Mouse (Mus musculus): ENCODE results near the gene Ppm1l.

Gene Ppm1l

DNA sequence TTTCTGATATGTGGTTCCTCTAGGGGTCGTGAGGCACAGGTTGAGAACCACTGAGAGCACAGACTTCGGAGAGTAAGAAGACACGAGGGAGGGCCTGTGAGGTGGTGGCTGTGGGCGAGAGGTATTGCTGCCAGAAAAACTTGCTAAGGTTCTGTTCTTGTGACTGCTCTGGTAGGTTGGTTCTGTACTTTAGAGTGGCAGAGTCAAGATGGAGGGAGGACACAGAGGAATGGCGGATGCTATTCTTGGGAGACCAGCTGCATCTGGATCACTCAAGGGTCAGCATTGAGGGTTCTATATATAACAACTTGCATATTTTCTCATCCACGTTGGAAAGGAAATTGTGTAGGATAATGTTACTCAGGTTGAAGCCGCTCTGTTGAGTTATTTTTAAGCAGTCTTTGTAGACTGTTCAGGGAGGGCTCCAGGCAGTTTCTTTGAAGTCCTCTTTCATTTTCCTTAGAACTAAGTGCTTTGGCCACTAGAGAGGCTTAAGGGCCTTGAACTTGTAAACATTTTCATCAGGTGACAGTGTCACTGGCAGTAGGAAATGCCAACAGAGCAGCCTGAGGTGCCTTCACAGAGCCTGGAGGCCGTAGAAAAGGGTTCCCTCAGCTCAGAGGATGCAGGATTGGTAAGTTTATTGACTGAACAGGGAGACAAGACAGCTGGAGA is 25.7 kb downstream of the Ppm1l start:
- H3K9me3 ChIP-seq (ENCODE audit: low read length), result no peaks in the 10 kb centered on the region
- TF ChIP-seq CTCF (conservative IDR thresholded peaks at IDR 0.05; ENCODE audit: low read length) (no peak), NANOG (IDR thresholded peaks at IDR 0.05; ENCODE audit: borderline replicate concordance, low read length) (no peak), POU5F1 (IDR thresholded peaks at IDR 0.05; ENCODE audit: borderline replicate concordance, low read length) (no peak)

GRCm38 (mm10) chr3:69343124-69343523 is 26.5 kb downstream of the Ppm1l start:
- Histone ChIP-seq H3K4me1 (replicated peaks; ENCODE audit: low read depth, low read length) (no peaks in the 10 kb centered on the region), H3K9me3 (ENCODE audit: low read length) (no peaks in the 10 kb centered on the region), H3K36me3 (ENCODE audit: insufficient read depth, low read length) (no peaks in the 10 kb centered on the region), H3K4me3 (replicated peaks; ENCODE audit: low read length) (no peak overlapping the region), H3K27me3 (ENCODE audit: insufficient read depth, low read length) (no peaks in the 10 kb centered on the region)
- TF ChIP-seq NANOG (IDR thresholded peaks at IDR 0.05; ENCODE audit: borderline replicate concordance, low read length), result no peak
- no peak for TF ChIP-seq CTCF (conservative IDR thresholded peaks at IDR 0.05; ENCODE audit: low read length)
- TF ChIP-seq POU5F1 (IDR thresholded peaks at IDR 0.05; ENCODE audit: borderline replicate concordance, low read length), result no peak

More for the DNA sequence above, 25.7 kb downstream of the Ppm1l start:
- H3K27me3 ChIP-seq (ENCODE audit: insufficient read depth, low read length), result no peaks in the 10 kb centered on the region
- no peak overlapping the region for H3K4me3 ChIP-seq (replicated peaks; ENCODE audit: low read length)
- no peaks in the 10 kb centered on the region for H3K36me3 ChIP-seq (ENCODE audit: insufficient read depth, low read length)
- no peaks in the 10 kb centered on the region for H3K4me1 ChIP-seq (replicated peaks; ENCODE audit: low read depth, low read length)

GRCm38 (mm10) chr3:69346514-69346913 is 29.9 kb downstream of the Ppm1l start:
- Histone ChIP-seq H3K27me3 (ENCODE audit: insufficient read depth, low read length) (no peaks in the 10 kb centered on the region), H3K4me3 (replicated peaks; ENCODE audit: low read length) (no peak overlapping the region), H3K4me1 (replicated peaks; ENCODE audit: low read depth, low read length) (no peaks in the 10 kb centered on the region), H3K9me3 (ENCODE audit: low read length) (no peaks in the 10 kb centered on the region), H3K36me3 (ENCODE audit: insufficient read depth, low read length) (no peaks in the 10 kb centered on the region)
- TF ChIP-seq CTCF (conservative IDR thresholded peaks at IDR 0.05; ENCODE audit: low read length), result no peak
- TF ChIP-seq POU5F1 (IDR thresholded peaks at IDR 0.05; ENCODE audit: borderline replicate concordance, low read length), result no peak
- no peak for TF ChIP-seq NANOG (IDR thresholded peaks at IDR 0.05; ENCODE audit: borderline replicate concordance, low read length)

- H3K36me3 ChIP-seq (ENCODE audit: insufficient read depth, low read length), result no peaks in the 10 kb centered on the region
- no peak overlapping the region for H3K4me3 ChIP-seq (replicated peaks; ENCODE audit: low read length)
- no peaks in the 10 kb centered on the region for H3K27me3 ChIP-seq (ENCODE audit: insufficient read depth, low read length)
Measured at GRCm38 (mm10) chr3:69348197-69348920, 31.7 kb downstream of the Ppm1l start.

GRCm38 (mm10) chr3:69348921-69349237 is 32.2 kb downstream of the Ppm1l start:
- no peaks in the 10 kb centered on the region for H3K27me3 ChIP-seq (ENCODE audit: insufficient read depth, low read length)
- no peak overlapping the region for H3K4me3 ChIP-seq (replicated peaks; ENCODE audit: low read length)
- H3K36me3 ChIP-seq (ENCODE audit: insufficient read depth, low read length), result no peaks in the 10 kb centered on the region
- H3K4me1 ChIP-seq (replicated peaks; ENCODE audit: low read depth, low read length), result no peaks in the 10 kb centered on the region
- no peaks in the 10 kb centered on the region for H3K9me3 ChIP-seq (ENCODE audit: low read length)
- TF ChIP-seq NANOG (IDR thresholded peaks at IDR 0.05; ENCODE audit: borderline replicate concordance, low read length) (no peak), POU5F1 (IDR thresholded peaks at IDR 0.05; ENCODE audit: borderline replicate concordance, low read length) (no peak), CTCF (conservative IDR thresholded peaks at IDR 0.05; ENCODE audit: low read length) (no peak)

More at GRCm38 (mm10) chr3:69348197-69348920, 31.7 kb downstream of the Ppm1l start:
- TF ChIP-seq CTCF (conservative IDR thresholded peaks at IDR 0.05; ENCODE audit: low read length) (no peak; the same call in 1 of the 2 replicates), NANOG (IDR thresholded peaks at IDR 0.05; ENCODE audit: borderline replicate concordance, low read length) (no peak), POU5F1 (IDR thresholded peaks at IDR 0.05; ENCODE audit: borderline replicate concordance, low read length) (no peak)
- Histone ChIP-seq H3K4me1 (replicated peaks; ENCODE audit: low read depth, low read length) (no peaks in the 10 kb centered on the region), H3K9me3 (ENCODE audit: low read length) (no peaks in the 10 kb centered on the region)

- no peak overlapping the region for H3K4me3 ChIP-seq (replicated peaks; ENCODE audit: low read length)
- no peaks in the 10 kb centered on the region for H3K4me1 ChIP-seq (replicated peaks; ENCODE audit: low read depth, low read length)
- no peaks in the 10 kb centered on the region for H3K36me3 ChIP-seq (ENCODE audit: insufficient read depth, low read length)
- H3K27me3 ChIP-seq (ENCODE audit: insufficient read depth, low read length), result no peaks in the 10 kb centered on the region
- TF ChIP-seq CTCF (conservative IDR thresholded peaks at IDR 0.05; ENCODE audit: low read length) (no peak), NANOG (IDR thresholded peaks at IDR 0.05; ENCODE audit: borderline replicate concordance, low read length) (no peak), POU5F1 (IDR thresholded peaks at IDR 0.05; ENCODE audit: borderline replicate concordance, low read length) (no peak)
- no peaks in the 10 kb centered on the region for H3K9me3 ChIP-seq (ENCODE audit: low read length)
Measured at GRCm38 (mm10) chr3:69349973-69350372, 33.3 kb downstream of the Ppm1l start.

DNA sequence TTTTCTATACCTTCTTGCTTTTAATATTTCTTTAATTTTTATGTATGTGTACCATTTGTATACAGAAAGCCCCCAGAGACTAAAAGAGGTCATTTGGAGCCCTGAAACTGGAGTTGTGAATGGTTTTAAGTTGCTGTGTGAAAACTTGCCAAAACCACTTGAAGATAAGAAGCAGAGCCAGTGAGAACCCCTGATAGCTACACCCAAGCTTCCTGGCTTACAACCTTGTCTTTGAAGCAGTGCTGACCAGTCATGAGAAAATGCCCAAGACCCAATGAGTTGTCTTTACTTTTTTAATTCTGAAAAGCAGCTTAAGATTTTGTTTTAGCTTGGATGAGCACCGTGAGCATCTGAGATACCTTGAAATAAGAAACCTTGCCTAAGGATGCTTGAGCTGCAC is 35.5 kb downstream of the Ppm1l start:
- Histone ChIP-seq H3K36me3 (ENCODE audit: insufficient read depth, low read length) (no peaks in the 10 kb centered on the region), H3K4me1 (replicated peaks; ENCODE audit: low read depth, low read length) (peaks cover 4% of the 10 kb centered on the region), H3K27me3 (ENCODE audit: insufficient read depth, low read length) (no peaks in the 10 kb centered on the region), H3K4me3 (replicated peaks; ENCODE audit: low read length) (no peak overlapping the region), H3K9me3 (ENCODE audit: low read length) (no peaks in the 10 kb centered on the region)
- TF ChIP-seq CTCF (conservative IDR thresholded peaks at IDR 0.05; ENCODE audit: low read length) (no peak), NANOG (IDR thresholded peaks at IDR 0.05; ENCODE audit: borderline replicate concordance, low read length) (no peak), POU5F1 (IDR thresholded peaks at IDR 0.05; ENCODE audit: borderline replicate concordance, low read length) (no peak)

DNA sequence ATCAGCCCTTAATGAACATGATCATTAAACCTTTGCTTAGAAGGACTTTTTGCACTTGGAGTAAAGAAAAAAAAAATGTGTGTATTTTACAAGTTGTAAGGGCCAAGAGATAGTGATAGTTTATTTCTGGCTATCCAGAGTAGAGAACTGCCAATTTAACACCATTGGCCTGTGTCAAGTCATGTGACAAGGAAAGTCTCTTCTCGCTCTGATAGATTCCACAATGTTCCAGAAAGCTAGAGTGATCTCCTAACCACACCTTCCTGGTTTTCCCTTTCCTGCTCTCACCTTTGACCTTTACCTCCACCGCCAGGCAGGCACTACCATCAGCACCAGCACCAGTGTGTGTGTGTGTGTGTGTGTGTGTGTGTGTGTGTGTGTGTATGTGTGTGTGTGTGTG is 38.0 kb downstream of the Ppm1l start:
- Histone ChIP-seq H3K4me1 (replicated peaks; ENCODE audit: low read depth, low read length) (peaks cover 4% of the 10 kb centered on the region), H3K4me3 (replicated peaks; ENCODE audit: low read length) (no peak overlapping the region), H3K36me3 (ENCODE audit: insufficient read depth, low read length) (no peaks in the 10 kb centered on the region), H3K9me3 (ENCODE audit: low read length) (peaks cover 10% of the 10 kb centered on the region), H3K27me3 (ENCODE audit: insufficient read depth, low read length) (no peaks in the 10 kb centered on the region)
- TF ChIP-seq NANOG (IDR thresholded peaks at IDR 0.05; ENCODE audit: borderline replicate concordance, low read length) (no peak), POU5F1 (IDR thresholded peaks at IDR 0.05; ENCODE audit: borderline replicate concordance, low read length) (no peak), CTCF (conservative IDR thresholded peaks at IDR 0.05; ENCODE audit: low read length) (no peak)
